Mouse (Mus musculus): ENCODE results near the gene Npc1l1. TPM values are rescaled to one million over a fixed set of nuclear protein-coding genes. Genes with fewer than 3 reads are reported as not detected.
A peak's percentile ranks its signal among the peaks of the same experiment; 100 is the strongest.

The Npc1l1 gene
- polyA plus RNA-seq, 1 experiment from 2014 or later = 0.04 TPM

- ATAC-seq (ENCODE audit: low read depth) = no peak
- 72% methylated on average over 6 of the region's 6 CpGs for WGBS
- Histone ChIP-seq H3K9ac (ENCODE audit: low read depth, low read length) (no peak overlapping the region), H3K4me2 (ENCODE audit: low read depth, low read length) (no peak overlapping the region), H3K4me1 (ENCODE audit: control insufficient read depth, insufficient read depth, low read length) (no peaks in the 10 kb centered on the region), H3K27ac (replicated peaks; ENCODE audit: low read depth, low read length) (no peak overlapping the region), H3K36me3 (ENCODE audit: control insufficient read depth, insufficient read depth, low read length) (no peaks in the 10 kb centered on the region), H3K4me3 (ENCODE audit: low read depth, low read length) (no peak overlapping the region), H3K9me3 (ENCODE audit: control insufficient read depth, low read length) (no peaks in the 10 kb centered on the region), H3K27me3 (replicated peaks; ENCODE audit: control insufficient read depth, insufficient read depth, low read length) (no peaks in the 10 kb centered on the region)
- DNase-seq (ENCODE audit: low spot score) = no peak
Observed at GRCm38 (mm10) chr11:6219967-6220366, 10.0 kb downstream of the Npc1l1 start.

GRCm38 (mm10) chr11:6218189-6218896 is 11.6 kb downstream of the Npc1l1 start:
- no peaks in the 10 kb centered on the region for H3K4me1 ChIP-seq (ENCODE audit: control insufficient read depth, insufficient read depth, low read length)
- 74% methylated on average over 11 of the region's 11 CpGs for WGBS
- no peak for ATAC-seq (ENCODE audit: low read depth)
- no peak overlapping the region for H3K9ac ChIP-seq (ENCODE audit: low read depth, low read length)
- no peak overlapping the region for H3K27ac ChIP-seq (replicated peaks; ENCODE audit: low read depth, low read length)
- H3K4me3 ChIP-seq (ENCODE audit: low read depth, low read length) = no peak overlapping the region
- H3K27me3 ChIP-seq (replicated peaks; ENCODE audit: control insufficient read depth, insufficient read depth, low read length) = no peaks in the 10 kb centered on the region
- no peaks in the 10 kb centered on the region for H3K9me3 ChIP-seq (ENCODE audit: control insufficient read depth, low read length)
- DNase-seq (ENCODE audit: low spot score) = no peak
- no peak overlapping the region for H3K4me2 ChIP-seq (ENCODE audit: low read depth, low read length)
- H3K36me3 ChIP-seq (ENCODE audit: control insufficient read depth, insufficient read depth, low read length) = no peaks in the 10 kb centered on the region

- Histone ChIP-seq H3K36me3 (ENCODE audit: control insufficient read depth, insufficient read depth, low read length) (no peaks in the 10 kb centered on the region), H3K4me2 (ENCODE audit: low read depth, low read length) (no peak overlapping the region), H3K9ac (ENCODE audit: low read depth, low read length) (no peak overlapping the region), H3K27ac (replicated peaks; ENCODE audit: low read depth, low read length) (no peak overlapping the region), H3K27me3 (replicated peaks; ENCODE audit: control insufficient read depth, insufficient read depth, low read length) (no peaks in the 10 kb centered on the region), H3K9me3 (ENCODE audit: control insufficient read depth, low read length) (no peaks in the 10 kb centered on the region), H3K4me1 (ENCODE audit: control insufficient read depth, insufficient read depth, low read length) (no peaks in the 10 kb centered on the region), H3K4me3 (ENCODE audit: low read depth, low read length) (no peak overlapping the region)
- ATAC-seq (ENCODE audit: low read depth) (peak; percentile 47; the same call in 1 of the 2 replicates), DNase-seq (ENCODE audit: low spot score) (peak; percentile 49)
- 36% methylated on average over 3 of the region's 3 CpGs for WGBS
Observed at GRCm38 (mm10) chr11:6216834-6217233, 13.1 kb downstream of the Npc1l1 start.

GRCm38 (mm10) chr11:6208158-6208557 is 21.8 kb downstream of the Npc1l1 start:
- ATAC-seq (ENCODE audit: low read depth) (no peak), DNase-seq (ENCODE audit: low spot score) (no peak)
- no peak overlapping the region for H3K4me2 ChIP-seq (ENCODE audit: low read depth, low read length)
- no peak overlapping the region for H3K27ac ChIP-seq (replicated peaks; ENCODE audit: low read depth, low read length)
- no peaks in the 10 kb centered on the region for H3K4me1 ChIP-seq (ENCODE audit: control insufficient read depth, insufficient read depth, low read length)
- 93% methylated on average over 1 of the region's 1 CpGs for whole genome bisulfite sequencing
- H3K27me3 ChIP-seq (replicated peaks; ENCODE audit: control insufficient read depth, insufficient read depth, low read length) = no peaks in the 10 kb centered on the region
- no peaks in the 10 kb centered on the region for H3K36me3 ChIP-seq (ENCODE audit: control insufficient read depth, insufficient read depth, low read length)
- no peak overlapping the region for H3K4me3 ChIP-seq (ENCODE audit: low read depth, low read length)
- no peak overlapping the region for H3K9ac ChIP-seq (ENCODE audit: low read depth, low read length)
- no peaks in the 10 kb centered on the region for H3K9me3 ChIP-seq (ENCODE audit: control insufficient read depth, low read length)

GRCm38 (mm10) chr11:6207090-6207489 is 22.9 kb downstream of the Npc1l1 start:
- H3K4me2 ChIP-seq (ENCODE audit: low read depth, low read length) = no peak overlapping the region
- DNase-seq (ENCODE audit: low spot score) (no peak), ATAC-seq (ENCODE audit: low read depth) (no peak)
- no peaks in the 10 kb centered on the region for H3K4me1 ChIP-seq (ENCODE audit: control insufficient read depth, insufficient read depth, low read length)
- H3K27ac ChIP-seq (replicated peaks; ENCODE audit: low read depth, low read length) = no peak overlapping the region
- no peaks in the 10 kb centered on the region for H3K9me3 ChIP-seq (ENCODE audit: control insufficient read depth, low read length)
- no peak overlapping the region for H3K9ac ChIP-seq (ENCODE audit: low read depth, low read length)
- no peaks in the 10 kb centered on the region for H3K36me3 ChIP-seq (ENCODE audit: control insufficient read depth, insufficient read depth, low read length)
- WGBS = 93% methylated on average over 2 of the region's 2 CpGs
- H3K4me3 ChIP-seq (ENCODE audit: low read depth, low read length) = no peak overlapping the region
- no peaks in the 10 kb centered on the region for H3K27me3 ChIP-seq (replicated peaks; ENCODE audit: control insufficient read depth, insufficient read depth, low read length)

- H3K9ac ChIP-seq (ENCODE audit: low read depth, low read length) = peak overlapping the region; percentile 92
- no peak for ATAC-seq (ENCODE audit: low read depth)
- H3K27ac ChIP-seq (replicated peaks; ENCODE audit: low read depth, low read length) = peak overlapping the region; percentile 94
- 27% methylated on average over 9 of the region's 9 CpGs for WGBS
- peak overlapping the region; percentile 98 for H3K4me3 ChIP-seq (ENCODE audit: low read depth, low read length)
- H3K36me3 ChIP-seq (ENCODE audit: control insufficient read depth, insufficient read depth, low read length) = no peaks in the 10 kb centered on the region
- DNase-seq (ENCODE audit: low spot score) = no peak
- H3K4me2 ChIP-seq (ENCODE audit: low read depth, low read length) = peak overlapping the region; percentile 88
- no peaks in the 10 kb centered on the region for H3K9me3 ChIP-seq (ENCODE audit: control insufficient read depth, low read length)
- H3K27me3 ChIP-seq (replicated peaks; ENCODE audit: control insufficient read depth, insufficient read depth, low read length) = no peaks in the 10 kb centered on the region
- H3K4me1 ChIP-seq (ENCODE audit: control insufficient read depth, insufficient read depth, low read length) = peaks cover 14% of the 10 kb centered on the region
Observed at GRCm38 (mm10) chr11:6200570-6200969, 29.4 kb downstream of the Npc1l1 start.

- WGBS = under 1% methylated on average over 38 of the region's 39 CpGs
- no peaks in the 10 kb centered on the region for H3K9me3 ChIP-seq (ENCODE audit: control insufficient read depth, low read length)
- peak within 1 kb of the TSS; percentile 98 for H3K4me3 ChIP-seq (ENCODE audit: low read depth, low read length)
- no peaks in the 10 kb centered on the region for H3K27me3 ChIP-seq (replicated peaks; ENCODE audit: control insufficient read depth, insufficient read depth, low read length)
- peaks cover 14% of the 10 kb centered on the region for H3K4me1 ChIP-seq (ENCODE audit: control insufficient read depth, insufficient read depth, low read length)
- ATAC-seq (ENCODE audit: low read depth) (peak; percentile 97), DNase-seq (ENCODE audit: low spot score) (peak; percentile 94)
- H3K27ac ChIP-seq (replicated peaks; ENCODE audit: low read depth, low read length) = peak within 1 kb of the TSS; percentile 94
- peak within 1 kb of the TSS; percentile 92 for H3K9ac ChIP-seq (ENCODE audit: low read depth, low read length)
- H3K4me2 ChIP-seq (ENCODE audit: low read depth, low read length) = peak within 1 kb of the TSS; percentile 88
- no peaks in the 10 kb centered on the region for H3K36me3 ChIP-seq (ENCODE audit: control insufficient read depth, insufficient read depth, low read length)
Observed at GRCm38 (mm10) chr11:6200087-6200569, 29.8 kb downstream of the Npc1l1 start, which contains the start of gene Nudcd3. Gene Nudcd3, minus strand, starts transcription at chr11:6200415.

GRCm38 (mm10) chr11:6199410-6200086 is 30.4 kb downstream of the Npc1l1 start, which contains the start of gene A730071L15Rik:
Gene A730071L15Rik, plus strand, starts transcription at chr11:6200029.
- Histone ChIP-seq H3K27ac (replicated peaks; ENCODE audit: low read depth, low read length) (peak within 1 kb of the TSS; percentile 94), H3K27me3 (replicated peaks; ENCODE audit: control insufficient read depth, insufficient read depth, low read length) (no peaks in the 10 kb centered on the region)
- 2% methylated on average over 18 of the region's 35 CpGs for WGBS

More at GRCm38 (mm10) chr11:6199410-6200086, 30.4 kb downstream of the Npc1l1 start, which contains the start of gene A730071L15Rik:
- Histone ChIP-seq H3K36me3 (ENCODE audit: control insufficient read depth, insufficient read depth, low read length) (no peaks in the 10 kb centered on the region), H3K9ac (ENCODE audit: low read depth, low read length) (peak within 1 kb of the TSS; percentile 92), H3K4me3 (ENCODE audit: low read depth, low read length) (peak within 1 kb of the TSS; percentile 98), H3K4me2 (ENCODE audit: low read depth, low read length) (peak within 1 kb of the TSS; percentile 88), H3K9me3 (ENCODE audit: control insufficient read depth, low read length) (no peaks in the 10 kb centered on the region), H3K4me1 (ENCODE audit: control insufficient read depth, insufficient read depth, low read length) (peaks cover 14% of the 10 kb centered on the region)
- no peak for DNase-seq (ENCODE audit: low spot score)
- ATAC-seq (ENCODE audit: low read depth) = peak; percentile 70
